ENCODE assay signal across 8 mouse cellular contexts in genomic region chr7:98887811-98888261, GRCm38 (mm10). TPM values are rescaled to one million over a fixed set of nuclear protein-coding genes. Genes with fewer than 3 reads are reported as not detected.
A peak's percentile ranks its signal among the peaks of the same experiment; 100 is the strongest.
DNase-seq lines count a peak whose midpoint lies in the region; ATAC-seq and TF ChIP-seq lines count a peak whose summit lies in the region.

No protein-coding gene starts in this region.

- H3K9ac ChIP-seq in stomach, postnatal 0 days (ENCODE audit: low read length), result no peak overlapping the region

- no peak for ATAC-seq in stomach, postnatal 0 days (ENCODE audit: low FRiP score, low TSS enrichment)
- ATAC-seq in erythroblast, adult 5-6 weeks (replicated peaks; ENCODE audit: low FRiP score, poor library complexity, severe bottlenecking), result no peak
- ATAC-seq in erythroid progenitor cell, adult 5-6 weeks (replicated peaks; ENCODE audit: low FRiP score, poor library complexity, severe bottlenecking), result no peak

- DNase-seq in right cerebral cortex, postnatal 10 days (ENCODE audit: low spot score in 2 of 2), result peak; percentile 44 to 46
- DNase-seq in right cerebral cortex, adult 2 months (ENCODE audit: low spot score in 2 of 2), result no peak
- DNase-seq in embryonic facial prominence, embryonic 10.5 days (ENCODE audit: low spot score), result peak; percentile 50
- peak; percentile 83 for DNase-seq in kidney, postnatal 14 days
- DNase-seq in stomach, postnatal 0 days (ENCODE audit: low spot score), result no peak
- no peak for DNase-seq in thymus, postnatal 14 days

- H3K9me3 ChIP-seq in embryonic facial prominence, embryonic 10.5 days, result no peaks in the 10 kb centered on the region
- no peaks in the 10 kb centered on the region for H3K9me3 ChIP-seq in stomach, postnatal 0 days (ENCODE audit: control insufficient read depth, low read length)

- H3K27me3 ChIP-seq in embryonic facial prominence, embryonic 10.5 days (replicated peaks; ENCODE audit: low read depth, poor library complexity, severe bottlenecking), result peaks cover 6% of the 10 kb centered on the region
- H3K27me3 ChIP-seq in stomach, postnatal 0 days (ENCODE audit: control insufficient read depth, insufficient read depth, low read length), result no peaks in the 10 kb centered on the region

- TF ChIP-seq EP300 in stomach, postnatal 0 days (optimal IDR thresholded peaks at IDR 0.05), result no peak

- H3K4me1 ChIP-seq in embryonic facial prominence, embryonic 10.5 days, result peaks cover 27% of the 10 kb centered on the region
- no peaks in the 10 kb centered on the region for H3K4me1 ChIP-seq in stomach, postnatal 0 days (replicated peaks; ENCODE audit: control insufficient read depth, insufficient read depth)

- H3K27ac ChIP-seq in embryonic facial prominence, embryonic 10.5 days (replicated peaks), result 0 out of 2 replicates have a peak overlapping the region, but pooled peaks have one; percentile 11
- no peak overlapping the region for H3K27ac ChIP-seq in stomach, postnatal 0 days (replicated peaks)

- H3K4me2 ChIP-seq in stomach, postnatal 0 days (replicated peaks; ENCODE audit: low read depth), result no peak overlapping the region

- TF ChIP-seq CTCF in stomach, postnatal 0 days (IDR thresholded peaks at IDR 0.05; ENCODE audit: low read depth), result peak; percentile 23

- H3K4me3 ChIP-seq in embryonic facial prominence, embryonic 10.5 days, result no peak overlapping the region
- H3K4me3 ChIP-seq in stomach, postnatal 0 days (ENCODE audit: low read depth, low read length), result no peak overlapping the region

- peaks cover 7% of the 10 kb centered on the region; the same call in 1 of the 2 replicates for H3K36me3 ChIP-seq in embryonic facial prominence, embryonic 10.5 days (replicated peaks)
- H3K36me3 ChIP-seq in stomach, postnatal 0 days (ENCODE audit: control insufficient read depth, insufficient read depth, low read length), result 0 out of 2 replicates have a peak, but pooled peaks cover 2% of the 10 kb centered on the region

- 52% methylated on average over 22 of the region's 22 CpGs for WGBS in embryonic facial prominence, embryonic 10.5 days
- WGBS in stomach, postnatal 0 days, result 73% methylated on average over 22 of the region's 22 CpGs

RNA-seq across cellular contexts. Expression of gene Wnt11, which starts 52.9 kb away (rescaled TPM):
- 2.0 TPM in 2 replicates for polyA plus RNA-seq in embryonic facial prominence, embryonic 10.5 days (2016; fragmentation: Nextera tagmentation; extraction: Ambion mirVana)
- 9.7 and 10.8 TPM in 2 replicates for polyA plus RNA-seq in stomach, postnatal 0 days (2015; fragmentation: Nextera tagmentation; extraction: Ambion mirVana)
- total RNA-seq in erythroblast, adult 5-6 weeks (2015; ENCODE audit: low replicate concordance), result not detected in 2 replicates
- total RNA-seq in erythroblast, adult 5-6 weeks (2017; ENCODE audit: low replicate concordance), result not detected in 2 replicates
- not detected in 2 replicates for total RNA-seq in erythroid progenitor cell, adult 5-6 weeks (2015; ENCODE audit: low replicate concordance)
- not detected in 2 replicates for total RNA-seq in erythroid progenitor cell, adult 5-6 weeks (2017; ENCODE audit: low replicate concordance)

Comparison
In these comparisons a context has a peak if more than half of its experiments do, and no peak if none do; other contexts are left out.
1. DNase-seq: peak in right cerebral cortex, postnatal 10 days (2 of 2), embryonic facial prominence, embryonic 10.5 days (single experiment) and kidney, postnatal 14 days (single experiment); none in right cerebral cortex, adult 2 months (0 of 2), stomach, postnatal 0 days (single experiment) and thymus, postnatal 14 days (single experiment).